Mouse (Mus musculus) olfactory bulb, adult 2 months (tissue): ENCODE measurements at regions not wholly inside any gene's neighbourhood (a gene's known extent, or its start where the extent isn't known, plus 50 kb on each side); places are given as distances from the start of the nearest gene placed in this dataset.

Experiments
- CTCF ChIP-seq: fragments of 200-500 bp; IDR thresholded peaks from 2 replicates; pipeline ENCODE4 v1.5.1; 2012; ENCODE audit warnings: low read depth, mild to moderate bottlenecking, low read length, moderate library complexity; ENCODE audit not compliant: insufficient read depth
- POLR2A ChIP-seq: fragments of 200-500 bp; IDR thresholded peaks from 2 replicates; pipeline ENCODE4 v1.6.1; 2012; ENCODE audit warnings: mild to moderate bottlenecking, low read depth, low read length, moderate library complexity; ENCODE audit not compliant: insufficient read depth

- TF ChIP-seq CTCF (no peak), POLR2A (no peak)
These were observed 378.2 kb upstream of the Tmpo start for GRCm38 (mm10) chr10:91559307-91559706.
